Mouse (Mus musculus) regulatory T cell (primary cell): ENCODE results near the gene Trpm8.

ENCODE experiments used
- in situ Hi-C: fragments of 300-600 bp; cut with MboI, MseI; formaldehyde crosslinking; loops from one replicate; pipeline ENCODE4 v1.15.1; 2025; ENCODE audit warnings: high pct_unique_total_duplicates

The Trpm8 gene

GRCm38 (mm10) chr1:88422846-88423395 is 145.5 kb downstream of the Trpm8 start:
- in situ Hi-C loops: loop anchor here (10.0 kb wide), 1 partner anchor 312 kb away; no protein-coding TSS in a partner anchor

- in situ Hi-C loops: loop anchor here (10.0 kb wide), 1 partner anchor 310 kb away; no protein-coding TSS in a partner anchor
These were observed 147.3 kb downstream of the Trpm8 start for GRCm38 (mm10) chr1:88424602-88425252.

- in situ Hi-C loops: loop anchor here (10.0 kb wide), 1 partner anchor 307 kb away; no protein-coding TSS in a partner anchor
These were observed 150.7 kb downstream of the Trpm8 start for GRCm38 (mm10) chr1:88427987-88428741.

GRCm38 (mm10) chr1:88429413-88429812 is 152.0 kb downstream of the Trpm8 start:
- in situ Hi-C loops: loop anchor here (10.0 kb wide), 1 partner anchor 305 kb away; no protein-coding TSS in a partner anchor

GRCm38 (mm10) chr1:88431262-88431661 is 153.8 kb downstream of the Trpm8 start:
- in situ Hi-C loops: no loop called here

- in situ Hi-C loops: no loop called here
These were observed 155.1 kb downstream of the Trpm8 start for GRCm38 (mm10) chr1:88432601-88433000.

- in situ Hi-C loops: no loop called here
These were observed 155.8 kb downstream of the Trpm8 start for GRCm38 (mm10) chr1:88433096-88433883.

- in situ Hi-C loops: no loop called here
These were observed 156.6 kb downstream of the Trpm8 start for GRCm38 (mm10) chr1:88434057-88434456.

GRCm38 (mm10) chr1:88437206-88438126 is 160.0 kb downstream of the Trpm8 start:
- in situ Hi-C loops: no loop called here
